Mouse (Mus musculus) kidney, postnatal 0 days (tissue): ENCODE data around the gene Pdia6. TPM values are rescaled to one million over a fixed set of nuclear protein-coding genes. Genes with fewer than 3 reads are reported as not detected.
A peak's percentile ranks its signal among the peaks of the same experiment; 100 is the strongest.

Experiments
- ATAC-seq: fragments of 200-750 bp; cut with Nextera tagmentation; replicated peaks from 2 replicates; pipeline ENCODE4 v1.8.0; 2017; ENCODE audit warnings: low read depth, moderate number of reproducible peaks, moderate TSS enrichment, moderate library complexity; ENCODE audit not compliant: low FRiP score
- DNase-seq: peaks from one replicate; pipeline ENCODE4 v3.0.0-alpha.2; 2016; ENCODE audit warnings: low spot score
- H3K27ac ChIP-seq: fragments of 300-500 bp; sonication (generic); 2 replicates; pipeline ENCODE4 v1.5.1; 2014; ENCODE audit warnings: mild to moderate bottlenecking
- H3K27me3 ChIP-seq: fragments of 300-500 bp; sonication (generic); 2 replicates; pipeline ENCODE4 v1.6.1; 2014; ENCODE audit warnings: low read length, mixed read lengths; ENCODE audit not compliant: insufficient read depth
- H3K36me3 ChIP-seq: fragments of 300-500 bp; sonication (generic); 2 replicates; pipeline ENCODE4 v1.6.1; 2014; ENCODE audit warnings: low read length, mixed read lengths; ENCODE audit not compliant: insufficient read depth
- H3K4me1 ChIP-seq: fragments of 300-500 bp; sonication (generic); replicated peaks from 2 replicates; pipeline ENCODE4 v1.6.1; 2014; ENCODE audit warnings: antibody characterized with exemption, low read length, mixed read lengths; ENCODE audit not compliant: insufficient read depth
- H3K4me2 ChIP-seq: fragments of 300-500 bp; sonication (generic); 2 replicates; pipeline ENCODE4 v1.6.1; 2014; ENCODE audit warnings: mild to moderate bottlenecking, low read length, moderate library complexity, mixed read lengths
- H3K4me3 ChIP-seq: fragments of 300-500 bp; sonication (generic); replicated peaks from 2 replicates; pipeline ENCODE4 v1.5.1; 2014; ENCODE audit warnings: low read depth, low read length
- H3K9ac ChIP-seq: fragments of 300-500 bp; sonication (generic); 2 replicates; pipeline ENCODE4 v1.6.1; 2014; ENCODE audit warnings: low read depth, low read length
- H3K9me3 ChIP-seq: fragments of 300-500 bp; sonication (generic); replicated peaks from 2 replicates; pipeline ENCODE4 v1.6.1; 2016; ENCODE audit warnings: low read length, inconsistent platforms, mixed read lengths
- CTCF ChIP-seq: IDR thresholded peaks from 2 replicates; pipeline ENCODE4 v1.5.1; 2016; ENCODE audit warnings: antibody characterized with exemption, low read depth, mild to moderate bottlenecking, moderate library complexity
- WGBS: fragments of 180-500 bp; shearing (Covaris S2); extraction: QIAGEN DNeasy Blood & Tissue Kit; methylation state at CpG from one replicate; pipeline ENCODE4 v1.1.7; 2014; 5-methylcytosine and 5-hydroxymethylcytosine counted together
- polyA plus RNA-seq: library from polyadenylated mRNA; unstranded; fragments of >200 nt; fragmentation: Nextera tagmentation; extraction: Ambion mirVana; gene quantifications from 2 replicates; pipeline ENCODE4 v1.2.1, GENCODE M21; 2015

Gene Pdia6
- polyA plus RNA-seq, 1 experiment from 2014 or later: 418 TPM

DNA sequence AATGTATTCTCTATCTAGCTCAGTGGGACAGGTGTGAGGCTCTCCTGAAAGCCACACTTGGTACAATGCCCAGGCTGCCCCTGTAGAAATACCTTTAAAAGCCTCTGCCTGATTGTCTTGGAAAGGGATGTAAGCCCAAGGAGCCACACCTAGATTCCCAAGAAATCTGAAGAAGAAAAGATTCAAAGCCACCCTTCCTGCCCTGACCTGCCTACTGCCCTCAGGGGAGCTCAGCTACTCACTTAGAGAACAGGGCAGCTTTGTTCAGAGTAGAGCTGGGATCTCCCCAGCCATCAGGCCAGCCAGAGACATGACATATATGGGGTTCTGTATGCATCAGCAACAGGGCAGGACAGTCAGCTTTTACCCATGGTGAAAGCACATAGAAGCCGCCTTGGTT, 33.6 kb downstream of the Pdia6 start:
- WGBS: 97% methylated on average over 1 of the region's 1 CpGs
- no peak for TF ChIP-seq CTCF
- no peaks in the 10 kb centered on the region for H3K27me3 ChIP-seq
- no peak overlapping the region for H3K27ac ChIP-seq
- H3K4me3 ChIP-seq: no peak overlapping the region
- no peak overlapping the region for H3K4me2 ChIP-seq
- DNase-seq (no peak), ATAC-seq (no peak)
- H3K9me3 ChIP-seq: no peaks in the 10 kb centered on the region
- H3K4me1 ChIP-seq: no peaks in the 10 kb centered on the region
- H3K9ac ChIP-seq: no peak overlapping the region
- H3K36me3 ChIP-seq: no peaks in the 10 kb centered on the region

- no peaks in the 10 kb centered on the region for H3K4me1 ChIP-seq
- no peaks in the 10 kb centered on the region for H3K36me3 ChIP-seq
- H3K27ac ChIP-seq: no peak overlapping the region
- no peak overlapping the region for H3K4me3 ChIP-seq
- H3K9ac ChIP-seq: no peak overlapping the region
- DNase-seq (no peak), ATAC-seq (no peak)
- no peaks in the 10 kb centered on the region for H3K27me3 ChIP-seq
- H3K9me3 ChIP-seq: no peaks in the 10 kb centered on the region
- no peak overlapping the region for H3K4me2 ChIP-seq
- no peak for TF ChIP-seq CTCF
- 91% methylated on average over 7 of the region's 7 CpGs for WGBS
Measured at GRCm38 (mm10) chr12:17305445-17305844, 39.1 kb downstream of the Pdia6 start.

DNA sequence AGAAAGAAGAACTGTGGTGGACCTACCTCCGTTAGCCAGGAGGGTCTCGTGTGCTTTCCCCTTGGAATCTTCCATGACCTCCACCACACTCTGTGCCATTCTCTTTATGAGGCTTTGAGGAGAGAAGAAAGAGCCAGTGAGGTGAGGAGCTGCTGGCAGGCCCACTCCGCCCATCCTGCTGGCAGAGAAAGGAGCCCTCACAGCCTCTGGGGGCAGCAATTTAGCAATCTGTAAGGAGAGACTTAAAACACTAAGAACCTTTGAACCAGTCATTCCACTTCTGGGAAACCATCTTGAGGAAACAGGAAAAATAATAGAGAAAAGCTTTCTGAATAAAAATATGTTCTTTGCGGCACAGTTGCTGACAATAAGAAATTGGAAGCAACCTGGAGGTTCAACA, 41.9 kb downstream of the Pdia6 start:
- DNase-seq (peak; percentile 4), ATAC-seq (no peak)
- H3K4me1 ChIP-seq: no peaks in the 10 kb centered on the region
- no peaks in the 10 kb centered on the region for H3K36me3 ChIP-seq
- H3K9me3 ChIP-seq: no peaks in the 10 kb centered on the region
- WGBS: 47% methylated on average over 4 of the region's 4 CpGs
- no peaks in the 10 kb centered on the region for H3K27me3 ChIP-seq
- no peak for TF ChIP-seq CTCF
- H3K9ac ChIP-seq: no peak overlapping the region
- H3K4me3 ChIP-seq: no peak overlapping the region
- no peak overlapping the region for H3K4me2 ChIP-seq
- no peak overlapping the region for H3K27ac ChIP-seq

DNA sequence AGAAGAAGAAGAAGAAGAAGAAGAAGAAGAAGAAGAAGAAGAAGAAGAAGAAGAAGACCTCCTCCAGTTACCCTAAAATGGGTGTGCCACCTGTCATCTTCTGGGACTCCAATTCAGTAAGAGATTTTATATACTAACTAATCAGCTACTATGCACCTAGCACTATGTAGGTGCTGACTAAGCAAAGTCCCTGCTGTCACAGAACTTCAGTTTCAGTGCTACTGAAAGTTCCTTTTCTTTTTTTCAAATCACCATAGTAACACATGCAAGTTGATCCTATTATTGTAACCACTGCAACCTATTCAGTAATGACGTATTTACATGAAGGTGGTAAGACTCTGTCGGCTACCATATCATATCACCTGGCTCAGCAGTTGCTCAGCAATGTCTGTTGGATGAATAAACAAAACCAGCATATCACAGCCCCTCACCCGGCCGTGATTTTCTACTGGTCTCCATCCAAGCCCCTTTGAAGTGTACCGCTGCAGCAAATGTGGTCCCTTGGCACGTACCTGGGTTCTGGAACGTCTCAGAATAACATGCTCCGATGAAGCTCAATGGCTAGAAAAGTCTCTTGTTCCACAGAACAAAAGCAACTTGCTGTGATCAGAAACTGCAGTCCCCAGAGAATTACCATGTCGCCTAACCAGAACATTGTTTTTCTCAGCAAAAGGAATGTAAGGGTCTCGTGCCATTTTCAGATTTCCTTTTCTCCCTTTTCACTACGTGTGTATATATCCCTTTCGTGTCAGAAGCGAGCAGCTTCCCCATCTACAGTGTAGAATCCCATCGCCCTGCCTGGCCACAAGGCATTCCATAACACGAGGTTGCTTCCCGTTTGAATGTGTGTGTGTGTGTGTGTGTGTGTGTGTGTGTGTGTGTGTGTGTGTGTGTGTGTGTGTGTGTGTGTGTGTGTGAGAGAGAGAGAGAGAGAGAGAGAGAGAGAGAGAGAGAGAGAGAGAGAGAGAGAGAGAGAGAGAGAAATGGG, 44.8 kb downstream of the Pdia6 start:
- WGBS: 58% methylated on average over 16 of the region's 16 CpGs
- Histone ChIP-seq H3K9ac (no peak overlapping the region), H3K36me3 (no peaks in the 10 kb centered on the region), H3K4me3 (no peak overlapping the region), H3K9me3 (no peaks in the 10 kb centered on the region), H3K27me3 (no peaks in the 10 kb centered on the region), H3K4me2 (no peak overlapping the region), H3K4me1 (no peaks in the 10 kb centered on the region), H3K27ac (no peak overlapping the region)
- no peak for TF ChIP-seq CTCF
- ATAC-seq: no peak
- DNase-seq: no peak

DNA sequence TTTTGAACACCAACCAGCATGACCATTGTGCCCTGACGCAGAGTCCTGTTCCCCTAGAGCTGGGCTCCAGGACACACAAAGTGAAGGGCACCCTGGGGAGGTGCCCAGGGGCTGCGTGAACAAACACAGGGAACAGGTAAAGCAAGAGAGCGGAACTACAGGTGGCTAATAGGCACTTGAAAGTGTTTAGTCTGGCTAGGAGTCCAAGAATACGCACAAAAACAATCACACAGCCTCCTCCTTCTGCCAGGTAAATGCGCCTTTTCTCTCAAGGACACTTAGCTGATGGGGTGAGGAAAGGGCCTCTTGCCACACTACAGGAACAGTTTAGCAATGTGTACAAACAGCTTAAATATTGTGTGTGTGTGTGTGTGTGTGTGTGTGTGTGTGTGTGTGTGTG, 49.8 kb downstream of the Pdia6 start:
- 86% methylated on average over 5 of the region's 5 CpGs for WGBS
- no peak overlapping the region for H3K9ac ChIP-seq
- DNase-seq (no peak), ATAC-seq (no peak)
- no peak overlapping the region for H3K27ac ChIP-seq
- no peak overlapping the region for H3K4me3 ChIP-seq
- no peak for TF ChIP-seq CTCF
- no peaks in the 10 kb centered on the region for H3K9me3 ChIP-seq
- H3K4me2 ChIP-seq: no peak overlapping the region
- H3K36me3 ChIP-seq: no peaks in the 10 kb centered on the region
- no peaks in the 10 kb centered on the region for H3K27me3 ChIP-seq
- H3K4me1 ChIP-seq: 0 out of 2 replicates have a peak, but pooled peaks cover 3% of the 10 kb centered on the region

DNA sequence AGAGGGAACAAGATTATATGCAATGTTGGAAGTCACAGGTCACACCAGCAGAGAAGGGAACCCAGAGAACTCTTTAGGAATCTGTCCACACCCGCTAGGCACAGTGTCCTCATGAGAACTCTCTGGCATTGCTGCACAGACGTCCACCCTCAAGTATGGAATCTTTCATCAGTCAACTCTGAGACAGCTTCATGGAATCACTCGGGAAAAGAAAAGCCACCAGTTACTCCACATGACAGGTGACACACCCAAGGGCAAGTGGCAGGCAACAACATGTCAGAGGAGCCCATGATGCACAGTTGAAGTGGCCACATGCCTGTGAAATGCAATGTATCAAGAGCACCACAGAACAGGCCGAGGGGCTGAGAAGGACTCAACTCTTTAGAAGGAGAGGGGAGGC, 51.6 kb downstream of the Pdia6 start:
- ATAC-seq: no peak
- DNase-seq: no peak
- Histone ChIP-seq H3K4me3 (no peak overlapping the region), H3K36me3 (no peaks in the 10 kb centered on the region), H3K4me2 (no peak overlapping the region), H3K9me3 (no peaks in the 10 kb centered on the region), H3K9ac (no peak overlapping the region), H3K27ac (no peak overlapping the region), H3K4me1 (0 out of 2 replicates have a peak, but pooled peaks cover 3% of the 10 kb centered on the region), H3K27me3 (no peaks in the 10 kb centered on the region)
- no peak for TF ChIP-seq CTCF
- WGBS: 47% methylated on average over 4 of the region's 4 CpGs
